Mouse (Mus musculus) stomach, adult 2 months (tissue): Measurements from ENCODE around the gene H2-M10.4. TPM values are rescaled to one million over a fixed set of nuclear protein-coding genes. Genes with fewer than 3 reads are reported as not detected.

ENCODE experiments used
- polyA plus RNA-seq: library from polyadenylated mRNA; depleted of rRNA; stranded (reverse); fragments of >200 nt; gene quantifications from 2 replicates; pipeline ENCODE4 v1.2.3, GENCODE M21; 2012; rRNA removed

Gene H2-M10.4
- not detected in 2 replicates for polyA plus RNA-seq

DNA sequence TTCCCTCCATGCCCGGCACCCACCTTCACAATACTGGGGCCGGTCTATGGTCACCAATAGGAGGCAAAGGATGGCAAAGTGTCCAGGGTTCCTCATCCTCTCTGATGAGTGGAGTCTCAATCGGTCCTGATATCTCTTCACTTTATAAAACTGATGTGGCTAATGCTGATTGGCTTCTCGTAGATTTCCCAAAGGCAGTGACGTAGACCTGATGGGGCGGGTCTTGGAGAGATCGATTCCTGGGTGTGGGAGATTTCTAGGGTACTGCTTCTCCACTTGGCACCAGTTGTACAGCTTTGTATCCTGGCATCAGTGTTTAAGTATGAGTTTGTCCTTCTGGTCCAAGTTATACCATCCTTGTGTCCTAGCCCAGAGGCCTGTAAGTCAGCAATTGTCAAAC lies at the start of gene H2-M10.4:
Gene H2-M10.4 (minus strand): TSS at position 101 of the 400 bp plus-strand sequence.

Other genes starting within 250 kb of the H2-M10.4 start
- gene Rpp21, start 204.3 kb downstream of the H2-M10.4 start, polyA plus RNA-seq, result 77.7 and 108 TPM in 2 replicates
- 4.6 and 4.7 TPM in 2 replicates for gene Trim39, start 190.1 kb downstream of the H2-M10.4 start, polyA plus RNA-seq
- gene H2-M10.2, start 175.8 kb downstream of the H2-M10.4 start, polyA plus RNA-seq, result not detected in 2 replicates
- not detected in 2 replicates for gene H2-M10.1, start 136.2 kb downstream of the H2-M10.4 start, polyA plus RNA-seq
- not detected in 2 replicates for gene H2-M10.3, start 93.9 kb downstream of the H2-M10.4 start, polyA plus RNA-seq
- not detected in 2 replicates for gene H2-M11, start 84.7 kb upstream of the H2-M10.4 start, polyA plus RNA-seq
- not detected in 2 replicates for gene H2-M9, start 180.3 kb upstream of the H2-M10.4 start, polyA plus RNA-seq
- gene H2-M1, start 209.9 kb upstream of the H2-M10.4 start, polyA plus RNA-seq, result not detected in 2 replicates